Mouse (Mus musculus) lung, postnatal 0 days (tissue): Measurements from ENCODE around the gene Ifnar2.

Experiments used
- CTCF ChIP-seq: IDR thresholded peaks from 2 replicates; pipeline ENCODE4 v1.5.1; 2016; ENCODE audit warnings: antibody characterized with exemption, mild to moderate bottlenecking
- EP300 ChIP-seq: IDR thresholded peaks from 2 replicates; pipeline ENCODE4 v1.6.1; 2016; ENCODE audit warnings: antibody characterized with exemption, mild to moderate bottlenecking, control low read depth

GRCm38 (mm10) chr16:91358555-91358954 lies 14.0 kb upstream of the Ifnar2 start:
- TF ChIP-seq CTCF (peak; percentile 86), EP300 (no peak)
